Mouse (Mus musculus) CH12.LX (cell line): ENCODE measurements at regions not wholly inside any gene's neighbourhood (a gene's known extent, or its start where the extent isn't known, plus 50 kb on each side); places are given as distances from the start of the nearest gene placed in this dataset.

Experiments used
- DNase-seq: peaks from one replicate; pipeline ENCODE4 v3.0.0-alpha.2; 2013; ENCODE audit errors: extremely low read depth
- H3K27ac ChIP-seq: 2 replicates; pipeline ENCODE4 v1.5.1; 2012; ENCODE audit warnings: low read depth, mild to moderate bottlenecking, control low read depth, moderate library complexity; ENCODE audit not compliant: insufficient read depth
- H3K27me3 ChIP-seq: replicated peaks from 2 replicates; pipeline ENCODE3; 2012; ENCODE audit warnings: inconsistent platforms
- H3K36me3 ChIP-seq, 2 experiments: replicated peaks in 1 of 2; 2 replicates each; pipeline versions ENCODE3 to v1.6.1; 2012; ENCODE audit warnings: inconsistent platforms in 1 of 2, low read length in 1 of 2, mild to moderate bottlenecking in 1 of 2, mixed read lengths in 1 of 2, moderate library complexity in 1 of 2; ENCODE audit not compliant: control insufficient read depth in 1 of 2, insufficient read depth in 1 of 2
- H3K4me1 ChIP-seq, 2 experiments: 2 replicates each; pipeline ENCODE4 v1.6.1; 2012; ENCODE audit warnings: inconsistent platforms in 1 of 2, moderate library complexity in 1 of 2; ENCODE audit not compliant: insufficient read depth in 2 of 2, control insufficient read depth in 1 of 2
- H3K4me2 ChIP-seq: 2 replicates; pipeline ENCODE4 v1.6.1; 2012; ENCODE audit warnings: low read depth, mild to moderate bottlenecking, control low read depth; ENCODE audit not compliant: poor library complexity, insufficient read depth, severe bottlenecking
- H3K4me3 ChIP-seq, 3 experiments: fragments of 150-350 bp in 1 of 3; sonication (generic) in 1 of 3; replicated peaks in 1 of 3; 2 replicates each; pipeline versions ENCODE3 to v1.5.1; 2011 to 2012; ENCODE audit warnings: low read depth in 2 of 3, low read length in 2 of 3, mild to moderate bottlenecking in 2 of 3, moderate library complexity in 2 of 3, control low read depth in 1 of 3, improper control_type of control experiment in 1 of 3, inconsistent platforms in 1 of 3, mixed read lengths in 1 of 3; ENCODE audit not compliant: poor library complexity in 1 of 3
- H3K79me2 ChIP-seq: replicated peaks from 2 replicates; pipeline ENCODE4 v1.6.1; 2012; ENCODE audit warnings: mild to moderate bottlenecking, moderate library complexity; ENCODE audit not compliant: control insufficient read depth, poor library complexity, insufficient read depth, severe bottlenecking; ENCODE audit errors: extremely low read depth
- H3K9ac ChIP-seq: 2 replicates; pipeline ENCODE4 v1.6.1; 2012; ENCODE audit warnings: low read depth, mild to moderate bottlenecking, control low read depth, moderate library complexity; ENCODE audit not compliant: insufficient read depth
- H3K9me3 ChIP-seq: replicated peaks from 2 replicates; pipeline ENCODE3; 2012; ENCODE audit warnings: low read length, inconsistent platforms, mixed read lengths
- BHLHE40 ChIP-seq: IDR thresholded peaks from 2 replicates; pipeline ENCODE4 v1.6.1; 2011; ENCODE audit warnings: mild to moderate bottlenecking, low read depth, low read length, improper control_type of control experiment
- CHD1 ChIP-seq: IDR thresholded peaks from 2 replicates; pipeline ENCODE4 v1.6.1; 2012; ENCODE audit warnings: low read depth, low read length, improper control_type of control experiment, inconsistent platforms
- ELF1 ChIP-seq: IDR thresholded peaks from 2 replicates; pipeline ENCODE4 v1.6.1; 2014; ENCODE audit warnings: low read depth, mild to moderate bottlenecking, inconsistent platforms, low read length, improper control_type of control experiment
- GABPA ChIP-seq: IDR thresholded peaks from 2 replicates; pipeline ENCODE4 v1.6.1; 2012; ENCODE audit warnings: low read depth, low read length, improper control_type of control experiment, inconsistent platforms; ENCODE audit not compliant: insufficient replicate concordance
- HCFC1 ChIP-seq: IDR thresholded peaks from 2 replicates; pipeline ENCODE4 v1.6.1; 2012; ENCODE audit warnings: low read depth, mild to moderate bottlenecking, inconsistent platforms, low read length, improper control_type of control experiment
- JUN ChIP-seq: IDR thresholded peaks from 2 replicates; pipeline ENCODE4 v1.6.1; 2011; ENCODE audit warnings: low read depth, mild to moderate bottlenecking, low read length, improper control_type of control experiment, moderate library complexity; ENCODE audit not compliant: insufficient read depth
- KAT2A ChIP-seq: IDR thresholded peaks from 2 replicates; pipeline ENCODE4 v1.6.1; 2012; ENCODE audit warnings: low read length, improper control_type of control experiment, inconsistent platforms; ENCODE audit not compliant: insufficient replicate concordance
- MAFK ChIP-seq: IDR thresholded peaks from 2 replicates; pipeline ENCODE4 v1.6.1; 2011; ENCODE audit warnings: low read length, improper control_type of control experiment; ENCODE audit not compliant: insufficient replicate concordance
- MAX ChIP-seq: IDR thresholded peaks from 2 replicates; pipeline ENCODE4 v1.6.1; 2011; ENCODE audit warnings: low read length, improper control_type of control experiment
- MAZ ChIP-seq: IDR thresholded peaks from 2 replicates; pipeline ENCODE4 v1.6.1; 2012; ENCODE audit warnings: low read depth, mild to moderate bottlenecking, inconsistent platforms, low read length, improper control_type of control experiment, moderate library complexity
- MEF2A ChIP-seq: IDR thresholded peaks from 2 replicates; pipeline ENCODE4 v1.6.1; 2014; ENCODE audit warnings: low read depth, mild to moderate bottlenecking, inconsistent platforms, low read length, improper control_type of control experiment, borderline replicate concordance
- MXI1 ChIP-seq: IDR thresholded peaks from 2 replicates; pipeline ENCODE4 v1.6.1; 2011; ENCODE audit warnings: mild to moderate bottlenecking, low read depth, low read length, improper control_type of control experiment
- MYC ChIP-seq: IDR thresholded peaks from 2 replicates; pipeline ENCODE4 v1.6.1; 2011; ENCODE audit warnings: low read depth, mild to moderate bottlenecking, improper control_type of control experiment, low read length
- NELFE ChIP-seq: IDR thresholded peaks from 2 replicates; pipeline ENCODE4 v1.6.1; 2011; ENCODE audit warnings: low read depth, low read length, improper control_type of control experiment
- NRF1 ChIP-seq: IDR thresholded peaks from 2 replicates; pipeline ENCODE4 v1.6.1; 2014; ENCODE audit warnings: low read depth, mild to moderate bottlenecking, inconsistent platforms, low read length, improper control_type of control experiment, moderate library complexity
- POLR2A ChIP-seq: IDR thresholded peaks from 2 replicates; pipeline ENCODE4 v1.6.1; 2011; ENCODE audit warnings: low read depth, mild to moderate bottlenecking, improper control_type of control experiment, low read length
- RAD21 ChIP-seq: IDR thresholded peaks from 2 replicates; pipeline ENCODE4 v1.6.1; 2011; ENCODE audit warnings: low read depth, mild to moderate bottlenecking, low read length, improper control_type of control experiment, moderate library complexity
- RCOR1 ChIP-seq: conservative IDR thresholded peaks from 2 replicates; pipeline ENCODE4 v1.6.1; 2012; ENCODE audit warnings: low read depth, mild to moderate bottlenecking, inconsistent platforms, low read length, improper control_type of control experiment
- SIN3A ChIP-seq: IDR thresholded peaks from 2 replicates; pipeline ENCODE4 v1.6.1; 2012; ENCODE audit warnings: low read length, improper control_type of control experiment, inconsistent platforms
- SMC3 ChIP-seq: IDR thresholded peaks from 2 replicates; pipeline ENCODE4 v1.6.1; 2011; ENCODE audit warnings: low read depth, low read length, improper control_type of control experiment
- TBP ChIP-seq: conservative IDR thresholded peaks from 2 replicates; pipeline ENCODE4 v1.6.1; 2011; ENCODE audit warnings: low read depth, low read length, improper control_type of control experiment
- ZC3H11A ChIP-seq: IDR thresholded peaks from 2 replicates; pipeline ENCODE4 v1.6.1; 2012; ENCODE audit warnings: low read depth, mild to moderate bottlenecking, inconsistent platforms, low read length, improper control_type of control experiment
- ZNF384 ChIP-seq: IDR thresholded peaks from 2 replicates; pipeline ENCODE4 v1.6.1; 2012; ENCODE audit warnings: low read depth, low read length, improper control_type of control experiment, inconsistent platforms
- dilution Hi-C: fragments of 300-500 bp; cut with MboI; formaldehyde crosslinking; loops from 2 replicates; pipeline ENCODE4 v1.14.3; 2020; ENCODE audit warnings: low sequenced_read_pairs; ENCODE audit not compliant: extremely low pct_unique_long_range_greater_than_20kb, extremely low pct_ligation_motif_present
- in situ Hi-C: fragments of 300-500 bp; cut with MboI; formaldehyde crosslinking; loops from 3 replicates; pipeline ENCODE4 v1.14.3; 2019; ENCODE audit warnings: low sequenced_read_pairs, low pct_ligation_motif_present, low pct_unique_long_range_greater_than_20kb, mixed read lengths

DNA sequence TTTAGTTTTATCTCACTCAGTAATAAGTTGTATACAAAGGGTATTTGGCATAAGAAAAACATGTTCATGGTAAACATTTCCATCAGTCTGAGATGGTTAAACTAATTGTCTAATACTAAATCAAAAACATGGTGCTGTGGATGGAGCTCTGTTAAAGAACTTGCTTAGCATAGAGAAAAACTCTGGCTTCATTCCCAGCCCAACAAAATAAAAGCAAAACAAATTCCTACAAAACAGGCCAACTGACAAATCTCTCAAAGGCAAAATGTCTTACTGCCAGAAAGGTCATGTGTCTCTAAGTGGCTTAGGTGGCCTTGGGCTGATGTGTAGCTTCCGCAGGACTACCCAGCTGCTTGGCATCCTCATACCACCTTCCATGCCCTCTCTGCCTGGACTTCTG is 505.4 kb upstream of the Fbxo33 start:
- dilution Hi-C loops: no loop called here
- no peak overlapping the region for H3K4me3 ChIP-seq

DNA sequence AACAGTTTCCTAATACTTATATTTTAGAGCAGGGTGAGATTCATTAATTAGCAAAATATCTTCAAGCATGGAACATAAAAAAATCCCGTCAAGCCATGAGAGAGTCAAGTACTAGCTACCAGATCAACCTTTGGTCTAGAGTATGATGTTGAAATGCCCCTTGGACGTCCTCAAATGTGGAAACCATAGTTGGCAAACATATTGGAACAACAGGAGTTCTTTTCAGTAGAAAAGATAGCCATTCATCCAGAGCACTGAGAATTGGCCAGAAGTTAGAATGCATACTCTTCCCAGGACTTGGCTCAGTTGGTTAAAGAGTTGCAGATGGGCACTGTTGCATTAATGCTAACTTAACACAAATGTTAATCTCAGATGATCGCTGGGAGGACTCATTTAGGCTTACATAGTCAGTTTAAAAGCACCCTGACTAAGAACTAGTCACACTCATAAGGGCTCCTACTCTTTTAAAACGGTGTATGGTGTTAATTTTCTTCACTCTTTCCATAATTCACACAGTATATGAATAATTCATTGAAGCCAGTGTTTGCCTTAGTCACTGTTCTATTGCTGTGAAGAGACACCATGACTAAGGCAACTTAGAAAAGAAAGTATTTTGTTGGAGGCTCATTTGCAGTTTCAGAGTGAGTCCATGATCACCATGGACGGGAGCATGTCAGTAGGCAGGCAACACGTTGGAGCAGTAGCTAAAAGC is 503.1 kb upstream of the Fbxo33 start:
- dilution Hi-C loops: no loop called here
- H3K27me3 ChIP-seq: no peaks in the 10 kb centered on the region
- TF ChIP-seq KAT2A (no peak), MAFK (no peak), BHLHE40 (no peak), JUN (no peak), POLR2A (no peak), MAZ (no peak), NRF1 (no peak), ELF1 (no peak), RCOR1 (no peak), ZC3H11A (no peak), TBP (no peak), NELFE (no peak)
- TF ChIP-seq, all 38 proteins: peak for 0
- H3K4me3 ChIP-seq: no peak overlapping the region
- H3K27ac ChIP-seq: no peak overlapping the region
- no peak overlapping the region for H3K9ac ChIP-seq
- no peaks in the 10 kb centered on the region for H3K9me3 ChIP-seq
- H3K36me3 ChIP-seq: no peaks in the 10 kb centered on the region
- no peak overlapping the region for H3K4me2 ChIP-seq
- in situ Hi-C loops: no loop called here
- no peaks in the 10 kb centered on the region for H3K4me1 ChIP-seq
- H3K79me2 ChIP-seq: no peaks in the 10 kb centered on the region
- no peak for DNase-seq

More for the DNA sequence above, 505.4 kb upstream of the Fbxo33 start:
- H3K79me2 ChIP-seq: no peaks in the 10 kb centered on the region
- H3K4me1 ChIP-seq: no peaks in the 10 kb centered on the region
- no peak for DNase-seq
- no peak for TF ChIP-seq RAD21
- no peak for TF ChIP-seq CHD1
- TF ChIP-seq HCFC1: no peak
- TF ChIP-seq TBP: no peak
- no peak for TF ChIP-seq KAT2A
- TF ChIP-seq SIN3A: no peak
- TF ChIP-seq JUN: no peak
- no peak for TF ChIP-seq GABPA
- no peak for TF ChIP-seq MAZ
- no peak for TF ChIP-seq MXI1
- TF ChIP-seq MAFK: no peak
- TF ChIP-seq RCOR1: no peak
- no peak for TF ChIP-seq MEF2A
- no peak for TF ChIP-seq SMC3
- no peak for TF ChIP-seq ZNF384
- no peak for TF ChIP-seq MAX
- TF ChIP-seq NRF1: no peak
- no peak for TF ChIP-seq MYC
- no peaks in the 10 kb centered on the region for H3K36me3 ChIP-seq
- H3K9ac ChIP-seq: no peak overlapping the region
- no peak overlapping the region for H3K27ac ChIP-seq
- H3K27me3 ChIP-seq: no peaks in the 10 kb centered on the region
- in situ Hi-C loops: no loop called here
- H3K9me3 ChIP-seq: no peaks in the 10 kb centered on the region
- no peak overlapping the region for H3K4me2 ChIP-seq
